Mouse (Mus musculus) thymus, adult 2 months (tissue): ENCODE measurements around the gene Aph1a.
A peak's percentile ranks its signal among the peaks of the same experiment; 100 is the strongest.

Experiments used
- CTCF ChIP-seq: fragments of 200-500 bp; IDR thresholded peaks from 2 replicates; pipeline ENCODE4 v1.5.1; 2012; ENCODE audit warnings: mild to moderate bottlenecking, control low read depth, low read length, moderate library complexity, borderline replicate concordance; ENCODE audit not compliant: control insufficient read depth, poor library complexity, insufficient read depth; ENCODE audit errors: extremely low read depth
- POLR2A ChIP-seq: fragments of 200-500 bp; IDR thresholded peaks from 2 replicates; pipeline ENCODE4 v1.6.1; 2012; ENCODE audit warnings: mild to moderate bottlenecking, low read length, control low read depth, moderate library complexity; ENCODE audit not compliant: control insufficient read depth, poor library complexity, insufficient read depth; ENCODE audit errors: extremely low read depth

DNA sequence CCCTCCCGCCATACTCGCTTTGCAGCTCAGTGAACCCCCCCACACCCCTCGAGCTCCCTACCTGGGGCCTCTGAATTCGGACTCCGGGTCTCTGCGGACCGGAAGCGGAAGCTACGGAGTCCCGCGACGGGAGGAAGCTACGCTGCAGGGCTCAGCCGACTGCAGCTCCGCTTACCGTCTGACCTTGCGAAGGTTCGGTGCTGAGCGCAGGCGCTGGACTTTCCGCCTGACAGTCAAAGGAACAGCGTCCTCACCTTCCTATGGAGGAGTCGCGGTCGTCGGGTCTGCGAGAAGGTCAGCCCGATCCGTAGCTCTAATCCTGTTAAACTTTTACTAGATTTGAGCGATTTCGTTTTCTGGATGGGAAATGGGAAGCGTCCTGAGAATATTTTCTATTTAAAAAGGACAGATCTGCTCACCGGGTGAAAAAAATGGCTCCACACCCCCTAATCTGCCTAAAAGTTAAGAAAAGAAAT, 22.3 kb upstream of the Aph1a start, which contains the start of gene Mrps21:
- 0 out of 2 replicates have a peak, but pooled peaks have one; percentile 24 for TF ChIP-seq CTCF
- peak; percentile 77 for TF ChIP-seq POLR2A
